9 mouse cellular contexts compared by ENCODE assay signal in genomic region chr19:8944750-8945149, GRCm38 (mm10). TPM values are rescaled to one million over a fixed set of nuclear protein-coding genes. Genes with fewer than 3 reads are reported as not detected.
A peak's percentile ranks its signal among the peaks of the same experiment; 100 is the strongest.
DNase-seq lines count a peak whose midpoint lies in the region; ATAC-seq and TF ChIP-seq lines count a peak whose summit lies in the region.
"Had no signal": no experiment of that assay in that cellular context is flagged by ENCODE, and none has a peak within 500 bp of the region (broad histone marks: within the 10 kb centered on the region; RNA-seq: fewer than 3 reads in every experiment).

No protein-coding gene starts in this region.

- H3K9ac ChIP-seq in hindbrain, embryonic 15.5 days = 0 out of 2 replicates have a peak overlapping the region, but pooled peaks have one; percentile 12
- H3K9ac ChIP-seq in liver, embryonic 11.5 days (ENCODE audit: low read depth, low read length) = no peak overlapping the region; the same call in 1 of the 2 replicates

- peaks cover 45% of the 10 kb centered on the region for H3K36me3 ChIP-seq in hindbrain, embryonic 15.5 days
- peaks cover 45% of the 10 kb centered on the region for H3K36me3 ChIP-seq in liver, embryonic 11.5 days (ENCODE audit: control insufficient read depth, insufficient read depth, low read length)

- 32% methylated on average over 5 of the region's 5 CpGs for WGBS in hindbrain, embryonic 15.5 days
- 40% methylated on average over 5 of the region's 5 CpGs for WGBS in liver, embryonic 11.5 days

- peaks cover 37% of the 10 kb centered on the region for H3K4me1 ChIP-seq in hindbrain, embryonic 15.5 days (replicated peaks)
- H3K4me1 ChIP-seq in liver, embryonic 11.5 days (replicated peaks; ENCODE audit: control insufficient read depth, insufficient read depth, low read length) = peaks cover 41% of the 10 kb centered on the region

- no peaks in the 10 kb centered on the region for H3K27me3 ChIP-seq in hindbrain, embryonic 15.5 days
- no peaks in the 10 kb centered on the region for H3K27me3 ChIP-seq in liver, embryonic 11.5 days (replicated peaks; ENCODE audit: control insufficient read depth, insufficient read depth, low read length)
- H3K27me3 ChIP-seq: Patski had no signal

- intact Hi-C loops in gastrocnemius, adult 2 months (cut with DNase I) = no loop called here

- peak overlapping the region; percentile 66 for H3K4me2 ChIP-seq in hindbrain, embryonic 15.5 days
- peak overlapping the region; percentile 75 for H3K4me2 ChIP-seq in liver, embryonic 11.5 days

- peak overlapping the region; percentile 100 for H3K4me3 ChIP-seq in gastrocnemius, adult 2 months
- H3K4me3 ChIP-seq in hindbrain, embryonic 15.5 days = no peak overlapping the region
- H3K4me3 ChIP-seq in liver, embryonic 11.5 days (ENCODE audit: low read depth, low read length) = peak overlapping the region; percentile 90

- ATAC-seq in hindbrain, embryonic 15.5 days (ENCODE audit: low FRiP score, low read depth) = no peak
- no peak for ATAC-seq in liver, embryonic 11.5 days (replicated peaks; ENCODE audit: low FRiP score)
- ATAC-seq: Patski had no signal

- DNase-seq in frontal cortex, postnatal 10 days (ENCODE audit: low spot score in 2 of 2) = peak; percentile 46 to 59
- no peak for DNase-seq in frontal cortex, postnatal 14 days (ENCODE audit: low spot score in 2 of 2)
- peak; percentile 81 to 88 for DNase-seq in adrenal gland, postnatal 36 days
- DNase-seq in gastrocnemius, adult 2 months = peak; percentile 79
- DNase-seq in liver, embryonic 11.5 days (ENCODE audit: low spot score) = peak; percentile 71
- peak; percentile 60 for DNase-seq in neural tube, embryonic 10.5 days (ENCODE audit: extremely low spot score, low spot score)
- no peak for DNase-seq in frontal cortex, postnatal 36 days (ENCODE audit: low spot score in 2 of 2)

- H3K27ac ChIP-seq in gastrocnemius, adult 2 months = peak overlapping the region; percentile 70
- no peak overlapping the region for H3K27ac ChIP-seq in hindbrain, embryonic 15.5 days (replicated peaks)
- peak overlapping the region; percentile 99; the same call in 1 of the 2 replicates for H3K27ac ChIP-seq in liver, embryonic 11.5 days (ENCODE audit: low read depth, low read length)

- no peaks in the 10 kb centered on the region for H3K9me3 ChIP-seq in hindbrain, embryonic 15.5 days
- no peaks in the 10 kb centered on the region for H3K9me3 ChIP-seq in liver, embryonic 11.5 days (ENCODE audit: control insufficient read depth, low read length)

- no peak for TF ChIP-seq CTCF in gastrocnemius, adult 2 months (IDR thresholded peaks at IDR 0.05)

RNA-seq across cellular contexts. Expression of gene Mta2, which starts 3.1 kb away (rescaled TPM):
- total RNA-seq in adrenal gland, postnatal 36 days (2021) = 10 to 100 TPM; 88.0 to 88.6 TPM
- total RNA-seq in gastrocnemius, adult 2 months (2021) = 10 to 100 TPM; 23.5 to 27.2 TPM
- 103 and 109 TPM in 2 replicates for polyA plus RNA-seq in hindbrain, embryonic 15.5 days (2015; fragmentation: Nextera tagmentation; extraction: Ambion mirVana)
- polyA plus RNA-seq in liver, embryonic 11.5 days (2014; fragmentation: Nextera tagmentation; extraction: Ambion mirVana) = 75.6 and 81.1 TPM in 2 replicates

RNA-seq across cellular contexts. Expression of gene Tut1, which starts 8.9 kb away (rescaled TPM):
- total RNA-seq in adrenal gland, postnatal 36 days (2021) = 10 to 100 TPM; 20.7 to 24.4 TPM
- total RNA-seq in gastrocnemius, adult 2 months (2021) = 10 to 100 TPM in 1 of 2 experiments, 1 to 10 TPM in 1; 7.9 to 10.4 TPM
- polyA plus RNA-seq in hindbrain, embryonic 15.5 days (2015; fragmentation: Nextera tagmentation; extraction: Ambion mirVana) = 24.9 and 25.4 TPM in 2 replicates
- polyA plus RNA-seq in liver, embryonic 11.5 days (2014; fragmentation: Nextera tagmentation; extraction: Ambion mirVana) = 42.4 and 43.2 TPM in 2 replicates

RNA-seq across cellular contexts. Expression of gene Eml3, which starts 15.4 kb away (rescaled TPM):
- 10 to 100 TPM; 46.9 to 59.1 TPM for total RNA-seq in adrenal gland, postnatal 36 days (2021)
- 1 to 10 TPM; 3.4 to 6.2 TPM for total RNA-seq in gastrocnemius, adult 2 months (2021)
- 9.9 and 12.8 TPM in 2 replicates for polyA plus RNA-seq in hindbrain, embryonic 15.5 days (2015; fragmentation: Nextera tagmentation; extraction: Ambion mirVana)
- 22.6 and 26.1 TPM in 2 replicates for polyA plus RNA-seq in liver, embryonic 11.5 days (2014; fragmentation: Nextera tagmentation; extraction: Ambion mirVana)

RNA-seq across cellular contexts. Expression of gene Rom1, which starts 15.6 kb away (rescaled TPM):
- total RNA-seq in adrenal gland, postnatal 36 days (2021) = 10 to 100 TPM; 38.7 to 61.5 TPM
- 1 to 10 TPM; 7.3 TPM for total RNA-seq in gastrocnemius, adult 2 months (2021)
- polyA plus RNA-seq in hindbrain, embryonic 15.5 days (2015; fragmentation: Nextera tagmentation; extraction: Ambion mirVana) = 2.7 and 3.1 TPM in 2 replicates
- 2.4 and 3.9 TPM in 2 replicates for polyA plus RNA-seq in liver, embryonic 11.5 days (2014; fragmentation: Nextera tagmentation; extraction: Ambion mirVana)

RNA-seq across cellular contexts. Expression of gene Eef1g, which starts 22.1 kb away (rescaled TPM):
- 100 to 1,000 TPM; 331 to 363 TPM for total RNA-seq in adrenal gland, postnatal 36 days (2021)
- total RNA-seq in gastrocnemius, adult 2 months (2021) = 100 to 1,000 TPM; 423 to 463 TPM
- 289 TPM in 2 replicates for polyA plus RNA-seq in hindbrain, embryonic 15.5 days (2015; fragmentation: Nextera tagmentation; extraction: Ambion mirVana)
- polyA plus RNA-seq in liver, embryonic 11.5 days (2014; fragmentation: Nextera tagmentation; extraction: Ambion mirVana) = 598 and 618 TPM in 2 replicates

Comparison
In these comparisons a context has a peak if more than half of its experiments do, and no peak if none do; other contexts are left out.
1. DNase-seq: peak in frontal cortex, postnatal 10 days (2 of 2), adrenal gland, postnatal 36 days (2 of 2), gastrocnemius, adult 2 months (single experiment), liver, embryonic 11.5 days (single experiment) and neural tube, embryonic 10.5 days (single experiment); none in frontal cortex, postnatal 14 days (0 of 2) and frontal cortex, postnatal 36 days (0 of 2).
2. RNA of gene Eml3, which starts 15.4 kb away (total RNA-seq): 46.9 to 59.1 TPM in adrenal gland, postnatal 36 days; 3.4 to 6.2 TPM in gastrocnemius, adult 2 months; every median in the first group is over 4 times any median in the second.